Comparison of ENCODE assay signal across 8 mouse cellular contexts in the genomic region with DNA sequence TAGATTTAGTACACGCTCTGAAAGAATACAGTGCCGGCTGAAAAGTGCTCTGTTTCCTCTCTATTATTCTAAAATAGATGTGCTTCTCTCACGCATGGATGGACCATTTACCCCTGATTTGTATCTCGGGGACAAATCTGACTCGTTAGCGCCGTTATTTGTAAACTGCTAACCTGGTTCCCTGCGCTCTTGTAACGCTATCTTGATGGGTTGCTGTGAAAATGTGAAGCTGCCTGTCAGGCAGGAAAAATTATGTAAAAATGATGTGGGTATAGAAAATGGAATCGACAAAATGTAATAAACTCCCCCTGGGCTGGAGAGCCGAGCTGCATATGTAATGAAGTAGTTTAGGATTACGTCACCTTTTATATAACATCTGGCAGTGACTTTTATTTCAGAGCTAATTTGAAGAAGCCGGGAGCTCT. TPM values are rescaled to one million over a fixed set of nuclear protein-coding genes. Genes with fewer than 3 reads are reported as not detected.
DNase-seq lines count a peak whose midpoint lies in the region; ATAC-seq and TF ChIP-seq lines count a peak whose summit lies in the region.

No protein-coding gene starts in this region.

- in situ Hi-C loops in CH12.LX (cut with MboI; ENCODE audit: low pct_ligation_motif_present, low pct_unique_long_range_greater_than_20kb, low sequenced_read_pairs), result loop anchor here (25.0 kb wide), 1 partner anchor 820 kb away; no protein-coding TSS in a partner anchor

- no peak overlapping the region for H3K9ac ChIP-seq in hindbrain, embryonic 12.5 days
- no peak overlapping the region for H3K9ac ChIP-seq in hindbrain, embryonic 11.5 days (ENCODE audit: low read depth, low read length)
- no peak overlapping the region for H3K9ac ChIP-seq in CH12.LX (ENCODE audit: insufficient read depth, low read depth)
- H3K9ac ChIP-seq in forebrain, embryonic 13.5 days, result no peak overlapping the region
- no peak overlapping the region for H3K9ac ChIP-seq in liver, postnatal 0 days (replicated peaks)

- H3K27ac ChIP-seq in hindbrain, embryonic 12.5 days, result no peak overlapping the region
- no peak overlapping the region for H3K27ac ChIP-seq in hindbrain, embryonic 11.5 days (ENCODE audit: low read depth, low read length)
- H3K27ac ChIP-seq in CH12.LX (ENCODE audit: insufficient read depth, low read depth), result no peak overlapping the region
- H3K27ac ChIP-seq in forebrain, embryonic 13.5 days, result no peak overlapping the region
- no peak overlapping the region for H3K27ac ChIP-seq in liver, postnatal 0 days (ENCODE audit: low read depth)

- no peaks in the 10 kb centered on the region for H3K4me1 ChIP-seq in hindbrain, embryonic 12.5 days
- no peaks in the 10 kb centered on the region for H3K4me1 ChIP-seq in hindbrain, embryonic 11.5 days (replicated peaks; ENCODE audit: control insufficient read depth, insufficient read depth, low read length)
- peaks cover 0 to 11% of the 10 kb centered on the region in 2 experiments; a peak in 2 of 4 replicates for H3K4me1 ChIP-seq in CH12.LX (ENCODE audit: control insufficient read depth in 1 of 2, insufficient read depth in 2 of 2)
- peaks cover 13% of the 10 kb centered on the region for H3K4me1 ChIP-seq in forebrain, embryonic 13.5 days
- no peaks in the 10 kb centered on the region for H3K4me1 ChIP-seq in liver, postnatal 0 days (ENCODE audit: insufficient read depth)

- H3K36me3 ChIP-seq in hindbrain, embryonic 12.5 days, result no peaks in the 10 kb centered on the region
- no peaks in the 10 kb centered on the region for H3K36me3 ChIP-seq in hindbrain, embryonic 11.5 days (ENCODE audit: control insufficient read depth, insufficient read depth, low read length)
- H3K36me3 ChIP-seq in CH12.LX (replicated peaks in 1 of 2; ENCODE audit: control insufficient read depth in 1 of 2, insufficient read depth in 1 of 2, low read length in 1 of 2), result no peaks in the 10 kb centered on the region
- no peaks in the 10 kb centered on the region for H3K36me3 ChIP-seq in forebrain, embryonic 13.5 days (ENCODE audit: poor library complexity, severe bottlenecking)
- H3K36me3 ChIP-seq in liver, postnatal 0 days (replicated peaks; ENCODE audit: insufficient read depth, low read length), result no peaks in the 10 kb centered on the region

- no peak for TF ChIP-seq POLR2A in CH12.LX (IDR thresholded peaks at IDR 0.05; ENCODE audit: low read depth, low read length)

- no peak for TF ChIP-seq CTCF in CH12.LX (conservative IDR thresholded peaks at IDR 0.05 in 1 of 2, IDR thresholded peaks at IDR 0.05 in 1 of 2; ENCODE audit: low read depth in 2 of 2, low read length in 2 of 2)
- TF ChIP-seq CTCF in liver, postnatal 0 days (IDR thresholded peaks at IDR 0.05; ENCODE audit: low read depth), result no peak

- TF ChIP-seq EP300 in CH12.LX (IDR thresholded peaks at IDR 0.05; ENCODE audit: low read length), result no peak
- no peak for TF ChIP-seq EP300 in liver, postnatal 0 days (IDR thresholded peaks at IDR 0.05; ENCODE audit: low read depth)

- no peak for DNase-seq in hindbrain, embryonic 11.5 days (ENCODE audit: low spot score)
- DNase-seq in CH12.LX (ENCODE audit: extremely low read depth), result no peak
- DNase-seq in left cerebral cortex, postnatal 36 days (ENCODE audit: low spot score in 2 of 2), result peak; percentile 41 to 45
- no peak for DNase-seq in testis, postnatal 10 days (ENCODE audit: low spot score)
- DNase-seq in liver, postnatal 0 days, result no peak

- H3K4me2 ChIP-seq in hindbrain, embryonic 12.5 days (replicated peaks), result peak overlapping the region; percentile 37
- no peak overlapping the region; the same call in 1 of the 2 replicates for H3K4me2 ChIP-seq in hindbrain, embryonic 11.5 days (replicated peaks; ENCODE audit: low read depth, low read length)
- H3K4me2 ChIP-seq in CH12.LX (ENCODE audit: insufficient read depth, low read depth, poor library complexity, severe bottlenecking), result peak overlapping the region; percentile 85
- peak overlapping the region; percentile 59 for H3K4me2 ChIP-seq in forebrain, embryonic 13.5 days
- no peak overlapping the region for H3K4me2 ChIP-seq in liver, postnatal 0 days (ENCODE audit: low read depth, low read length)

- H3K4me3 ChIP-seq in hindbrain, embryonic 12.5 days, result no peak overlapping the region
- no peak overlapping the region for H3K4me3 ChIP-seq in hindbrain, embryonic 11.5 days (ENCODE audit: low read depth, low read length)
- H3K4me3 ChIP-seq in CH12.LX (replicated peaks in 1 of 3; ENCODE audit: low read depth in 2 of 3, low read length in 2 of 3, poor library complexity in 1 of 3), result no peak overlapping the region
- H3K4me3 ChIP-seq in forebrain, embryonic 13.5 days, result peak overlapping the region; percentile 31
- no peak overlapping the region for H3K4me3 ChIP-seq in liver, postnatal 0 days (ENCODE audit: low read depth, low read length)

- WGBS in hindbrain, embryonic 12.5 days, result 50% methylated on average over 13 of the region's 13 CpGs
- WGBS in hindbrain, embryonic 11.5 days, result 66% methylated on average over 13 of the region's 13 CpGs
- 16% methylated on average over 13 of the region's 13 CpGs for WGBS in forebrain, embryonic 13.5 days
- WGBS in liver, postnatal 0 days (ENCODE audit: insufficient replicate concordance), result 62% methylated on average over 13 of the region's 13 CpGs

- H3K79me2 ChIP-seq in CH12.LX (replicated peaks; ENCODE audit: control insufficient read depth, extremely low read depth, insufficient read depth, poor library complexity, severe bottlenecking), result no peaks in the 10 kb centered on the region

- H3K9me3 ChIP-seq in hindbrain, embryonic 12.5 days (replicated peaks), result no peaks in the 10 kb centered on the region
- H3K9me3 ChIP-seq in hindbrain, embryonic 11.5 days (ENCODE audit: control insufficient read depth, low read length), result no peaks in the 10 kb centered on the region
- no peaks in the 10 kb centered on the region for H3K9me3 ChIP-seq in CH12.LX (replicated peaks; ENCODE audit: low read length)
- H3K9me3 ChIP-seq in forebrain, embryonic 13.5 days (replicated peaks), result no peaks in the 10 kb centered on the region
- H3K9me3 ChIP-seq in liver, postnatal 0 days (ENCODE audit: low read length), result no peaks in the 10 kb centered on the region

- no peaks in the 10 kb centered on the region for H3K27me3 ChIP-seq in hindbrain, embryonic 12.5 days
- H3K27me3 ChIP-seq in hindbrain, embryonic 11.5 days (ENCODE audit: control insufficient read depth, insufficient read depth, low read length), result no peaks in the 10 kb centered on the region
- H3K27me3 ChIP-seq in CH12.LX (replicated peaks), result no peaks in the 10 kb centered on the region
- no peaks in the 10 kb centered on the region for H3K27me3 ChIP-seq in forebrain, embryonic 13.5 days
- H3K27me3 ChIP-seq in liver, postnatal 0 days (ENCODE audit: insufficient read depth, low read length), result no peaks in the 10 kb centered on the region

- dilution Hi-C loops in CH12.LX (cut with MboI; ENCODE audit: extremely low pct_ligation_motif_present, extremely low pct_unique_long_range_greater_than_20kb, low sequenced_read_pairs), result no loop called here

- intact Hi-C loops in left cerebral cortex, postnatal 36 days (cut with DNase I), result loop anchor here (1.0 to 5.0 kb wide), 5 partner anchors 60 to 802 kb away; no protein-coding TSS in a partner anchor

- ATAC-seq in hindbrain, embryonic 12.5 days (ENCODE audit: low FRiP score), result no peak
- ATAC-seq in hindbrain, embryonic 11.5 days (ENCODE audit: low FRiP score), result no peak
- peak; percentile 62 for ATAC-seq in forebrain, embryonic 13.5 days
- no peak for ATAC-seq in monocyte, adult 5-6 weeks (replicated peaks; ENCODE audit: insufficient number of reproducible peaks, low FRiP score, low TSS enrichment, poor library complexity, severe bottlenecking)
- ATAC-seq in liver, postnatal 0 days, result no peak

- no peak for TF ChIP-seq RAD21 in CH12.LX (IDR thresholded peaks at IDR 0.05; ENCODE audit: low read depth, low read length)

TF ChIP-seq in CH12.LX, 34 proteins besides CTCF, POLR2A, EP300 and RAD21:
- TF ChIP-seq MAFK (IDR thresholded peaks at IDR 0.05; ENCODE audit: insufficient replicate concordance, low read length), result no peak
- TF ChIP-seq ZKSCAN1 (IDR thresholded peaks at IDR 0.05; ENCODE audit: borderline replicate concordance, low read depth, low read length), result no peak
- peak; percentile 21; the same call in 1 of the 2 replicates for TF ChIP-seq JUN (IDR thresholded peaks at IDR 0.05; ENCODE audit: insufficient read depth, low read depth, low read length)

RNA-seq across cellular contexts. Expression of a gene that starts 59.4 kb away (rescaled TPM):
- 43.5 and 51.2 TPM in 2 replicates for polyA plus RNA-seq in hindbrain, embryonic 12.5 days (2016; fragmentation: Nextera tagmentation; extraction: Ambion mirVana)
- 46.0 and 51.3 TPM in 2 replicates for polyA plus RNA-seq in hindbrain, embryonic 11.5 days (2014; fragmentation: Nextera tagmentation; extraction: Ambion mirVana)
- total RNA-seq in CH12.LX (2012; rRNA removed) (54.4 and 65.0 TPM in 2 replicates), CH12.LX (2014; rRNA removed) (99.9 and 111 TPM in 2 replicates)
- 57.9 and 65.9 TPM in 2 replicates for polyA plus RNA-seq in CH12.LX (2012; ENCODE audit: insufficient read length, low read depth)
- polyA plus RNA-seq in forebrain, embryonic 13.5 days (2015; fragmentation: Nextera tagmentation; extraction: Ambion mirVana), result 32.3 and 34.0 TPM in 2 replicates
- total RNA-seq in left cerebral cortex, postnatal 36 days (2021), result 10 to 100 TPM; 44.7 to 46.4 TPM
- total RNA-seq in monocyte, adult 5-6 weeks (2017), result 64.2 to 92.8 TPM (median 72.0 TPM) in 3 replicates
- 18.8 and 18.9 TPM in 2 replicates for polyA plus RNA-seq in liver, postnatal 0 days (2015; fragmentation: Nextera tagmentation; extraction: Ambion mirVana)

Comparison
In these comparisons a context has a peak if more than half of its experiments do, and no peak if none do; other contexts are left out.
1. H3K4me2 ChIP-seq: peak in hindbrain, embryonic 12.5 days (single experiment), CH12.LX (single experiment) and forebrain, embryonic 13.5 days (single experiment); none in hindbrain, embryonic 11.5 days (single experiment) and liver, postnatal 0 days (single experiment).
2. DNase-seq: peak in left cerebral cortex, postnatal 36 days (2 of 2); none in hindbrain, embryonic 11.5 days (single experiment), CH12.LX (single experiment), testis, postnatal 10 days (single experiment) and liver, postnatal 0 days (single experiment).